20 mouse cellular contexts compared by ENCODE assay signal in the genomic region with DNA sequence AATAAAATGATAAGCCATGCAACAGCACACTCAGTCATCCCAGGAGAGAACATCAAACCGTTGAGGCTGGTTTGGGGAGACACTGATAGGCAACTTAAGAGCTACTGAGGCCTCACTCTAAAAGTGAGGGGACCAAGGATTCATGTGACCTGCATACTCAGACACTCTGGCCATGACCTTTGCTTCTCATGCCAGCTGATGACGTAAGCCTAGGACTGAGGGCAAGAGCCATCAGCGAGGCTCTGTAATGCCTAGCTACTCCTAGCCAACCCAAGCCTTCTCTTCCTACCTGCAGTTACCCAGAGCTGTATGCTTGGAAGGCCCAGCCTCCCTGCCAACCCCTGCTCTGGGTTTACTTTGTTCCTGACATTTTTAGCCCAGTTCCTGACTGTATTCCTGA. TPM values are rescaled to one million over a fixed set of nuclear protein-coding genes. Genes with fewer than 3 reads are reported as not detected.
DNase-seq lines count a peak whose midpoint lies in the region; ATAC-seq and TF ChIP-seq lines count a peak whose summit lies in the region.
"Had no signal": no experiment of that assay in that cellular context is flagged by ENCODE, and none has a peak within 500 bp of the region (broad histone marks: within the 10 kb centered on the region; RNA-seq: fewer than 3 reads in every experiment).

No protein-coding gene starts in this region.

- no peaks in the 10 kb centered on the region for H3K27me3 ChIP-seq in kidney, embryonic 15.5 days
- H3K27me3 ChIP-seq in midbrain, embryonic 11.5 days (ENCODE audit: control insufficient read depth, insufficient read depth, low read length), result no peaks in the 10 kb centered on the region
- H3K27me3 ChIP-seq in midbrain, embryonic 16.5 days (ENCODE audit: control insufficient read depth, insufficient read depth, low read depth, low read length), result no peaks in the 10 kb centered on the region
- no peaks in the 10 kb centered on the region for H3K27me3 ChIP-seq in lung, postnatal 0 days (replicated peaks; ENCODE audit: insufficient read depth, low read length)
- H3K27me3 ChIP-seq: embryonic facial prominence, embryonic 12.5 days; hindbrain, embryonic 15.5 days; limb, embryonic 12.5 days had no signal

- H3K4me2 ChIP-seq in kidney, embryonic 15.5 days, result no peak overlapping the region
- no peak overlapping the region for H3K4me2 ChIP-seq in midbrain, embryonic 11.5 days
- H3K4me2 ChIP-seq in midbrain, embryonic 16.5 days (ENCODE audit: low read length), result no peak overlapping the region
- no peak overlapping the region for H3K4me2 ChIP-seq in lung, postnatal 0 days (replicated peaks; ENCODE audit: low read depth, low read length)
- H3K4me2 ChIP-seq: embryonic facial prominence, embryonic 12.5 days; hindbrain, embryonic 15.5 days; limb, embryonic 12.5 days had no signal

- no peak for TF ChIP-seq CTCF in lung, postnatal 0 days (IDR thresholded peaks at IDR 0.05)

- no peak for TF ChIP-seq EP300 in lung, postnatal 0 days (IDR thresholded peaks at IDR 0.05)

- H3K4me3 ChIP-seq in kidney, embryonic 15.5 days (replicated peaks), result no peak overlapping the region
- no peak overlapping the region for H3K4me3 ChIP-seq in midbrain, embryonic 11.5 days (ENCODE audit: low read depth, low read length)
- no peak overlapping the region for H3K4me3 ChIP-seq in midbrain, embryonic 16.5 days (ENCODE audit: low read depth, low read length)
- H3K4me3 ChIP-seq in lung, postnatal 0 days (ENCODE audit: low read depth, low read length), result no peak overlapping the region
- H3K4me3 ChIP-seq: embryonic facial prominence, embryonic 12.5 days; heart, embryonic 10.5 days; hindbrain, embryonic 15.5 days; limb, embryonic 12.5 days; midbrain, embryonic 10.5 days had no signal

- peak; percentile 57 to 81 for DNase-seq in adrenal gland, adult (ENCODE audit: inconsistent age in 2 of 2, low spot score in 1 of 2)
- no peak for DNase-seq in adrenal gland, adult 18-20 months (ENCODE audit: low spot score in 2 of 2)
- DNase-seq in kidney, adult 9 months, result peak; percentile 43
- DNase-seq in midbrain, embryonic 11.5 days (ENCODE audit: low spot score, missing footprints), result peak; percentile 57
- no peak for DNase-seq in lung, postnatal 0 days (ENCODE audit: low spot score)
- no peak for DNase-seq in thymus, postnatal 0 days (ENCODE audit: low spot score)
- DNase-seq: cerebellum, adult 18-20 months; cerebellum, postnatal 14 days; forebrain, postnatal 0 days; kidney, postnatal 14 days; layer of hippocampus, postnatal 36 days; lung, postnatal 10 days; thymus, adult 2 months had no signal

- no peak overlapping the region for H3K27ac ChIP-seq in kidney, embryonic 15.5 days
- no peak overlapping the region for H3K27ac ChIP-seq in midbrain, embryonic 11.5 days (ENCODE audit: low read depth, low read length)
- H3K27ac ChIP-seq in midbrain, embryonic 16.5 days (ENCODE audit: low read length), result no peak overlapping the region
- H3K27ac ChIP-seq in lung, postnatal 0 days (ENCODE audit: low read length), result no peak overlapping the region
- H3K27ac ChIP-seq: embryonic facial prominence, embryonic 12.5 days; heart, embryonic 10.5 days; hindbrain, embryonic 15.5 days; limb, embryonic 12.5 days; midbrain, embryonic 10.5 days had no signal

- WGBS in kidney, embryonic 15.5 days, result 85% methylated on average over 3 of the region's 3 CpGs
- WGBS in midbrain, embryonic 11.5 days, result 86% methylated on average over 3 of the region's 3 CpGs
- 84% methylated on average over 3 of the region's 3 CpGs for WGBS in midbrain, embryonic 16.5 days
- WGBS in lung, postnatal 0 days, result 82% methylated on average over 3 of the region's 3 CpGs

- H3K9me3 ChIP-seq in kidney, embryonic 15.5 days (replicated peaks), result no peaks in the 10 kb centered on the region
- no peaks in the 10 kb centered on the region for H3K9me3 ChIP-seq in midbrain, embryonic 11.5 days (ENCODE audit: control insufficient read depth, low read length)
- no peaks in the 10 kb centered on the region for H3K9me3 ChIP-seq in midbrain, embryonic 16.5 days (replicated peaks; ENCODE audit: control insufficient read depth, low read length, poor library complexity, severe bottlenecking)
- H3K9me3 ChIP-seq in lung, postnatal 0 days (ENCODE audit: low read length), result no peaks in the 10 kb centered on the region
- H3K9me3 ChIP-seq: embryonic facial prominence, embryonic 12.5 days; heart, embryonic 10.5 days; hindbrain, embryonic 15.5 days; limb, embryonic 12.5 days; midbrain, embryonic 10.5 days had no signal

- ATAC-seq in kidney, embryonic 15.5 days (replicated peaks; ENCODE audit: low FRiP score), result no peak
- no peak for ATAC-seq in midbrain, embryonic 11.5 days (ENCODE audit: low FRiP score)
- no peak for ATAC-seq in midbrain, embryonic 16.5 days
- no peak for ATAC-seq in lung, postnatal 0 days
- ATAC-seq: forebrain, postnatal 0 days had no signal

- H3K9ac ChIP-seq in kidney, embryonic 15.5 days, result no peak overlapping the region
- no peak overlapping the region for H3K9ac ChIP-seq in midbrain, embryonic 11.5 days (ENCODE audit: low read length)
- no peak overlapping the region for H3K9ac ChIP-seq in midbrain, embryonic 16.5 days (ENCODE audit: low read depth, low read length)
- no peak overlapping the region for H3K9ac ChIP-seq in lung, postnatal 0 days (replicated peaks; ENCODE audit: low read depth)
- H3K9ac ChIP-seq: embryonic facial prominence, embryonic 12.5 days; forebrain, postnatal 0 days; hindbrain, embryonic 15.5 days; limb, embryonic 12.5 days had no signal

- H3K4me1 ChIP-seq in kidney, embryonic 15.5 days, result peaks cover 5% of the 10 kb centered on the region; the same call in 1 of the 2 replicates
- no peaks in the 10 kb centered on the region for H3K4me1 ChIP-seq in midbrain, embryonic 11.5 days (ENCODE audit: control insufficient read depth, insufficient read depth, low read length)
- H3K4me1 ChIP-seq in midbrain, embryonic 16.5 days (ENCODE audit: control insufficient read depth, insufficient read depth, low read length), result no peaks in the 10 kb centered on the region
- 0 out of 2 replicates have a peak, but pooled peaks cover 5% of the 10 kb centered on the region for H3K4me1 ChIP-seq in lung, postnatal 0 days (ENCODE audit: insufficient read depth, low read depth, low read length)
- H3K4me1 ChIP-seq: midbrain, embryonic 10.5 days had no signal

- H3K36me3 ChIP-seq in kidney, embryonic 15.5 days, result peaks cover 87% of the 10 kb centered on the region
- peaks cover 25% of the 10 kb centered on the region for H3K36me3 ChIP-seq in midbrain, embryonic 11.5 days (ENCODE audit: control insufficient read depth, insufficient read depth, low read length)
- peaks cover 14% of the 10 kb centered on the region for H3K36me3 ChIP-seq in midbrain, embryonic 16.5 days (ENCODE audit: control insufficient read depth, insufficient read depth, low read length)
- peaks cover 5% of the 10 kb centered on the region; the same call in 1 of the 2 replicates for H3K36me3 ChIP-seq in lung, postnatal 0 days (ENCODE audit: insufficient read depth, low read length)

RNA-seq across cellular contexts. Expression of gene Tmem11, which starts 17.1 kb away (rescaled TPM):
- 10 to 100 TPM; 47.8 to 55.9 TPM for total RNA-seq in adrenal gland, adult 18-20 months (2021)
- 65.4 and 67.7 TPM in 2 replicates for polyA plus RNA-seq in kidney, embryonic 15.5 days (2015; fragmentation: Nextera tagmentation; extraction: Ambion mirVana)
- polyA plus RNA-seq in midbrain, embryonic 11.5 days (2014; fragmentation: Nextera tagmentation; extraction: Ambion mirVana), result 60.2 and 67.2 TPM in 2 replicates
- polyA plus RNA-seq in midbrain, embryonic 16.5 days (2015; fragmentation: Nextera tagmentation; extraction: Ambion mirVana), result 53.5 and 54.5 TPM in 2 replicates
- polyA plus RNA-seq in lung, postnatal 0 days (2015; fragmentation: Nextera tagmentation; extraction: Ambion mirVana), result 45.3 and 48.4 TPM in 2 replicates
- polyA plus RNA-seq in thymus, postnatal 0 days (2015; fragmentation: Nextera tagmentation; extraction: Ambion mirVana), result 46.0 and 52.0 TPM in 2 replicates

RNA-seq across cellular contexts. Expression of gene Dhrs7b, which starts 31.6 kb away (rescaled TPM):
- 10 to 100 TPM; 44.3 to 54.0 TPM for total RNA-seq in adrenal gland, adult 18-20 months (2021)
- 36.0 and 38.2 TPM in 2 replicates for polyA plus RNA-seq in kidney, embryonic 15.5 days (2015; fragmentation: Nextera tagmentation; extraction: Ambion mirVana)
- polyA plus RNA-seq in midbrain, embryonic 11.5 days (2014; fragmentation: Nextera tagmentation; extraction: Ambion mirVana), result 25.9 and 27.2 TPM in 2 replicates
- polyA plus RNA-seq in midbrain, embryonic 16.5 days (2015; fragmentation: Nextera tagmentation; extraction: Ambion mirVana), result 32.3 and 33.5 TPM in 2 replicates
- 24.2 and 28.7 TPM in 2 replicates for polyA plus RNA-seq in lung, postnatal 0 days (2015; fragmentation: Nextera tagmentation; extraction: Ambion mirVana)
- 32.2 and 33.2 TPM in 2 replicates for polyA plus RNA-seq in thymus, postnatal 0 days (2015; fragmentation: Nextera tagmentation; extraction: Ambion mirVana)

RNA-seq across cellular contexts. Expression of gene Shmt1, which starts 50.5 kb away (rescaled TPM):
- 10 to 100 TPM; 21.4 to 81.1 TPM for total RNA-seq in adrenal gland, adult 18-20 months (2021)
- 72.5 and 79.3 TPM in 2 replicates for polyA plus RNA-seq in kidney, embryonic 15.5 days (2015; fragmentation: Nextera tagmentation; extraction: Ambion mirVana)
- polyA plus RNA-seq in midbrain, embryonic 11.5 days (2014; fragmentation: Nextera tagmentation; extraction: Ambion mirVana), result 46.2 and 51.7 TPM in 2 replicates
- 4.2 and 5.5 TPM in 2 replicates for polyA plus RNA-seq in midbrain, embryonic 16.5 days (2015; fragmentation: Nextera tagmentation; extraction: Ambion mirVana)
- polyA plus RNA-seq in lung, postnatal 0 days (2015; fragmentation: Nextera tagmentation; extraction: Ambion mirVana), result 14.4 and 18.4 TPM in 2 replicates
- polyA plus RNA-seq in thymus, postnatal 0 days (2015; fragmentation: Nextera tagmentation; extraction: Ambion mirVana), result 63.4 and 67.0 TPM in 2 replicates

RNA-seq across cellular contexts. Expression of gene Natd1, which starts 52.6 kb away (rescaled TPM):
- total RNA-seq in adrenal gland, adult 18-20 months (2021), result 10 to 100 TPM; 21.6 to 22.9 TPM
- 21.8 and 24.2 TPM in 2 replicates for polyA plus RNA-seq in kidney, embryonic 15.5 days (2015; fragmentation: Nextera tagmentation; extraction: Ambion mirVana)
- 18.3 and 24.3 TPM in 2 replicates for polyA plus RNA-seq in midbrain, embryonic 11.5 days (2014; fragmentation: Nextera tagmentation; extraction: Ambion mirVana)
- polyA plus RNA-seq in midbrain, embryonic 16.5 days (2015; fragmentation: Nextera tagmentation; extraction: Ambion mirVana), result 24.9 and 26.5 TPM in 2 replicates
- polyA plus RNA-seq in lung, postnatal 0 days (2015; fragmentation: Nextera tagmentation; extraction: Ambion mirVana), result 17.0 and 19.1 TPM in 2 replicates
- polyA plus RNA-seq in thymus, postnatal 0 days (2015; fragmentation: Nextera tagmentation; extraction: Ambion mirVana), result 11.9 and 15.0 TPM in 2 replicates

Comparison
In these comparisons a context has a peak if more than half of its experiments do, and no peak if none do; other contexts are left out.
1. DNase-seq: peak in adrenal gland, adult (2 of 2), kidney, adult 9 months (single experiment) and midbrain, embryonic 11.5 days (single experiment); none in adrenal gland, adult 18-20 months (0 of 2), lung, postnatal 0 days (single experiment) and thymus, postnatal 0 days (single experiment).